Mouse (Mus musculus): ENCODE measurements around the gene Tbl1x.

Gene Tbl1x

DNA sequence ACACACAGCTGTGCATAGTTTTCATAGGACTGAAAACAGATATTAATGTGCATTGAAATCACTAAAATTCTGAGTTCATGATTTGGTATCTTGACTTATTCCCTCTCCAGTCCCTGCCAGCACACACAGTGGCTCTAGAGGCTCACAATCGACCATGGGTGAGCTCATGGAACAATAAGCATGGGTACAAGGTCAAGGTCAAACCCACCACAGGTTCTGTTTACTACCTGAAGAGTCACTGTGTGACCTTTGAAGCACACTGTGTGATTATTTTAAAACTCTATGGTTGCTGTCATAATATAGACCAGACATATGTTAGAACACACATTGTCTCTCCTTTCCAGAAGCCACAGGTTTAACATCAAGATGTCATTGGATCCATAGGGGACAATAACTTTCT, 96.7 kb downstream of the Tbl1x start:
- DNase-seq (ENCODE audit: low read depth in 1 of 2, low spot score in 2 of 2) = no peak

DNA sequence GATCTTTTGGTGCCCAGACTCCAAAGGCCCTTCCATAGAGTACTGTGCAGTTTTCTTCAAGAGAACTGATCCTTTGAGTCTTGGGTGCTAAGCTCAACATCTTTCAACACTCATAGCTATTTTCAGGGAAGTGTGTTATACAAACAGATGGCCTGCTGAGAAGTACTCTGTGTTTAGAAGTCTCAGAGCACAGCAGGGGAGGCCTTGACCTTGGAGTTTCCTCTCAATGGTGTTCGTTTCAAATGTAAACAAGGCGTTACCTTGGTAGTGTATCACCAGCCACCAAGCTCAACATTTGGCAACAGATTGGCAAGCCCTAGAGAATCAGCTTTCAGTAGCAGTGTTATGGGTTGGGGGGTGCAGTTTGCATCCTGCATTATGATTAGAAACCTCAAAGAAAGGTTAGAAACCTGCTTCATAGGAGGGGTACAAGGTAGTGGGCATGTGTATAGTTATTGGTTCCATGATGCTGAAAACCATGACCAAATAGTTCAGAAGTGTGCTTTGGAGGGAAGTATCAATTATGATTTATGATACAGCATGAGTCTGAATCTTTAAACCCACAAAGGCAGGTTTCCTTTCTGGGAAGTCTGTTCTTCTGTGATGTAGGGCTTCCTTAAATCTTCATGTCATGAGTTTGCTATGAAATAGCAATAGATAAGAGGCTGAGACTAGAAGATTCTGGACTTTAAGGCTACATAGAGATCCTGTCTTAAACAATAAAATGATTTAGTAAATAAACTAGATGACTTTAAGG, 98.3 kb downstream of the Tbl1x start:
- DNase-seq (ENCODE audit: low read depth in 1 of 2, low spot score in 2 of 2) = no peak

DNA sequence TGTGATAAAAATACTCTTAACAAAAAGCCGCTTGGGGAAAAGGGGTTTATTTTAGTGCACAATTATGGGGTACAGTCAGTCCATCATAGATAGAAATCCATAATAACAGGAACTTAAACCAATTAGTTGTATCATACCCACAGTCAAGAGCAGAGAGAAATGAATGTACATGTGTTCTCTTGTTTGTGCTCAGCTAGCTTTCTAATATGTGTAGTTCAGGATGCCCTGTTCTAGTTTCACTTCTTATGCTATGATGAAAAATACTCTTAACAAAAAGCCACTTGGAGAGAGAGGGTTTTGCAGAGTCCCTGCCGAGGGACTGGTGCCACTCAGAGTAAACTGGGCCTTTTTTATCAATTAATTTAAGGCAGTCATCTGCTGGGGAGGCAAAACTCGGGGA, 101.1 kb downstream of the Tbl1x start:
- DNase-seq (ENCODE audit: low read depth in 1 of 2, low spot score in 2 of 2) = no peak

DNA sequence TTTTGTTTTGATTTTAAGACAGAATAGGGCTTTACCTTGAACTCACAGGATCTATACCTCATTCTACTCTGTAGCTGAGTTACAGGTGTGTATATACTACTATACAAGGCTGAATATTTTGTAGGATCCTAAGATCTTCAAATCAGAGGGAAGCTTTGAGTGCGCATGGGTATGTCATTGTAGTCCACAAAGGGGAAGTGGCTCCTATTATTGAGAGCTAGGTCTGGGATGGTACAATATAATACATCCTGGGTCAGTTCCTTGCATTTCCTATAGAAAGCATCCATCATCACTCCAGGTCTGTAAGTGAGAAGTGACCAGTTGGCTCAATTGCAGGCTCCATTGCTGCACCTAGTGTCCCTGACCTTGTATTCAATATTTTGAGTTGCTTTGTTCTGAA, 102.2 kb downstream of the Tbl1x start:
- no peak for DNase-seq (ENCODE audit: low read depth in 1 of 2, low spot score in 2 of 2)

DNA sequence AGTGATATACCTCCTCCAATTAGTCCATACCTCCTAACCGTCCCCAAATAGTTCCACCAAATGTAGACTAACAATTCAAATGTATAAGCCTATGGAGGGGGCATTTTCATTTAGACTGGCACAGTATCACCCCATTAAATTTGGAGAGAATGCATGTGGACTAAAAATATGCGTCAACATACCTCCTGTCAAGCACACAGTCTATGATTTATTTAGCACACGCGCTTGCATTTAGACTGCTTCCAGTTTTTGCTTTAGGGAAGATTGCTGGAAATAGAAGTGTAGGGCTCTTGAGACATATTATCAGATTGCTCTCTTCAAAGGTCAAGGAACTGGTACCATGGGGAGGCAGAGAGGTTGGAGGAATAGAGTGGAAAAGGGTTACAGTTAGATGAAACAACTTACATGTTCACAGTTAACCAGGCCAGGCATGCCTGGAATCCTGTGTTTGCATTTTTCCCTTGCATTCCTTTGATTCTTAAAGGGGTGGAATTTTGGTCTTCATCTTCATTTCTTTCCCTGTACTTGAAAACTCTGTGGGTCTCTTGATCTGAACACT, 105.0 kb downstream of the Tbl1x start:
- DNase-seq (ENCODE audit: low read depth in 1 of 2, low spot score in 2 of 2) = no peak

DNA sequence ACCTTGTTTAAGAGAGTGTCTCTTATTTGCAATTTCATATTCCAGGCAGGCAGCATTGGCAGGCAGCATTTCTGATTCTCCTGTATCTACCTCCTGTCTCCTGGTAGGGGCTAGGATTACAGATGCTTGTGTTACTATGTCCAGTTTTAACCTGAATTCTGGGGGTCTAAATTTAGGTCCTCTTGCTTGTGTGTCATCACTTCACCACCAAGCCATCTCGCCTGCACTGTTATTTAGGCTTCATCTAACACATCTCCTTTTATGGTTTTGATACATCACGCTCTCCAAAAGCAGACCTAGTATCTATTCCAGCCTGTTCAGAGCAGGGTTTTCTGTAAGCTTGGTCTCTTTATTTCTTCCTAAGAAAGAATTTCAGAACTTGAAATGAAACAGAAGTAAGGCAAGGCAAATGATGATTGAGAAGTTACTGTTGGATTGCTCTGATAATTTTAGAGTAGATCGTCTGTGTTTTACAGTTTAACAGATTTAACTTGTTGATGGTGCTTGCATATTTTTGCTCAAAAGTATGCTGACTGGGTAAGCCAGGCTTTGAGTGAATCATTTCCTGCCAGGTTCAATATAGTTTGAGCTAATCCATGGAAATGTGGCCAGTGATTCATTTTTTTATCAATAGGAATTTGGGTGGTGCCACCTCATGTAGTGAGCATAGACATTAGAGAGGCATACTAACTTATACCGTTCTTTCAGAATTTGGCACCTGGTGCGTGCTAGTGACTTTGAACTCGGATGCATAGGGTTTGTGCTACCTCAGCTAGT, 106.7 kb downstream of the Tbl1x start:
- no peak for DNase-seq (ENCODE audit: low read depth in 1 of 2, low spot score in 2 of 2)

DNA sequence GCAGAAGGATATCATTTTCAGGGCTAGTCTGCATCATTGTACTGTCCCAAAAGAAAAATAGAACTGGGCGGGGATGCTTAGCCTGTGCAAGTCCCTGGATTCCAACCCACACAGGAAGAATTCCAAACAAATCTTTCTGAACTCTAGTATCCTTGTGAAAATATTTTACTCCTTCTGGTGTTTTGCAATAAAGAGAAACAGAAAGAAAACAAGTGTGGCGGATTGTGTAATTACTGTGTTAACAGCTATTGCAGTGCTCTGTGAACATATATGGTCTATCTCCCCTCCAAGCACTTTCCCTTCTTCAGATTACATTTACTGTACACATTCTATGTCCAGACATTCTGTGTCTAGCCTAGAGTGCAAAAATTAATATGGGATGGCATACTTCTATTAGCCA, 119.6 kb downstream of the Tbl1x start:
- no peak for DNase-seq (ENCODE audit: low read depth in 1 of 2, low spot score in 2 of 2)

DNA sequence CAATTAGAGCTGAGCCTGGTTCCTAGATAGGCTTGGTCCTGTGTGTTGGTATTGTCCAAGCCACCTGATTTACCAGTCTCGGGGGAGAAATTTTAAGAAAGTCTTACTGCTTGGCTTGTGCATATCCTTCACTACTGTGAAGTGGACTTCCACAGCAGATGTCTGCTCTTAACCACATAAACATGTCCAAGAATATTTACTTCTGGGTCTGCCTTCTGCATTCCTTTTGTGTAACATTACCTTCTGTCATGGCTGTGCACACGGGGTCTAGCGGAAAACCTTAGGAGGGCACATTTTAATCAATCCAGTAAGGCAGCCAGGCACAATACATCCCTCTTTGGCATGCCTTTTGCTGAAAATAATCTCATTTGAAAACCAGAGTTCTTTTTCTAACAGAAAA, 125.7 kb downstream of the Tbl1x start:
- DNase-seq (ENCODE audit: low read depth in 1 of 2, low spot score in 2 of 2) = no peak

DNA sequence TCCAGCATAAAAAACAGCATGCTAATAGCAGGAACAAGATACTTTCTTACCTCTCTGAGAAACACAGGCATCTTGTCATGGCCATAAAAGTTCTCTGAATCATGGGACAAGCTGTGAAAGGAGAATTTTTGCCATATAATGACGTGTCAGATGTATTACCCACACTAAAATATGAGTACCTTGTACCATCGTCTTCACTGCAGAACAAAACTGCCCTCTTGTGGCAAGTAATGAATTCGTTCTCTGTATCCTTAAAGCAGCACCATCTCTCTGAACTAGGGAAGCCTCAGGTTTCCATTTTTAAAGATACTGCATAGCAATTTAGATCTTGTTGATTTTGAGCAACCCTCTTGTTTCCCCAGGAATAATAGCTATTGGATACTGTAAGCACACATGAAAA, 127.3 kb downstream of the Tbl1x start:
- no peak for DNase-seq (ENCODE audit: low read depth in 1 of 2, low spot score in 2 of 2)

DNA sequence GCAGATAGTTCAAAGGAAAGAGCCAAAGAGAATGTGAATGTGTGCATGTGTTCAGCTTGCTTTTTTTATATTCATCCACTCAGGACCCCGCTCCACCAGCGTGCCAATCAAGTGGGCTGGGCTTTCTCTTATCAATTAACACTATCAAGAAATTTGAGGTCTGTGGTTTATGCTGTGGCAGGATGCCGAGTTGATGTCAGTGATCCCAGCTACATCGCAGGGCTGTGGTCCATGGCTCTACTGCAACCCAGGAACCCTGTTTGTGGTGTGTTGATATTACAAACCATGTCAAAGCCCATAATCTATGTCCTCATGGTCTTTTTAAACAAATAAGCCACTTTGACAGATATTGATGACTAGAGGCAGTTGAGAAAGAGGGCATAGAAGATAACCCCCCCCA, 129.5 kb downstream of the Tbl1x start:
- DNase-seq (ENCODE audit: low read depth in 1 of 2, low spot score in 2 of 2) = no peak

DNA sequence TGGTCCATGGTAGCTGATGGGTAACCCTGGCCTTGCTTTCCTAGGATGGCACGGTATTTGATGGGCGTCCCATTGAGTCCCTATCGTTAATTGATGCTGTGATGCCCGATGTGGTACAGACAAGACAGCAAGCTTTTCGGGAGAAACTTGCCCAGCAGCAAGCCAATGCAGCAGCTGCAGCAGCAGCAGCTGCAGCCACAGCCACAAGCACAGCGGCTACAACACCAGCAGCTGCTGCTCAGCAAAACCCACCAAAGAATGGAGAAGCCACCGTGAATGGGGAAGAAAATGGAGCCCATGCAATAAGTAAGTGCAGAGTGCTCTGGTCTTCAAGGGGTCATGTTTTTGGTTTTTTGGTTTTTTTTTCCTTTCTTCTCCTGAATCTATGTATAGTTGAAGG, 135.4 kb downstream of the Tbl1x start:
- DNase-seq (ENCODE audit: low read depth in 1 of 2, low spot score in 2 of 2) = no peak

DNA sequence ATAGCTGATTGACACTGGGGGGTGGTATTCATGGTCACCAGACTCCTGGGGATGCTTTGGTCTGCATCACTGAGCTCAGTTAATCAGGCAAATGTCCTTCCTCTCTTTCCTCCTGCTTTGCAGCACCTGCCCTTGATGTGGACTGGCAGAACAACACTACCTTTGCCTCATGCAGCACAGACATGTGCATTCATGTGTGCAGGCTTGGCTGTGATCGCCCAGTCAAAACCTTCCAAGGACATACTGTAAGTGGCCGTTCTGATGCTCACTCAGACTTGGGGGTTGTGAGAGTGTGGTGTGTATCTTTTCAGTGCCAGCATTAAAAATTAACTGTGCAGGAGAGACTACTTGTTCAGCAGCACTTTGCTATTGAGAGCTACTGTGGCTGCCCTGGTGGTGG, 139.4 kb downstream of the Tbl1x start:
- DNase-seq (ENCODE audit: low read depth in 1 of 2, low spot score in 2 of 2) = no peak

DNA sequence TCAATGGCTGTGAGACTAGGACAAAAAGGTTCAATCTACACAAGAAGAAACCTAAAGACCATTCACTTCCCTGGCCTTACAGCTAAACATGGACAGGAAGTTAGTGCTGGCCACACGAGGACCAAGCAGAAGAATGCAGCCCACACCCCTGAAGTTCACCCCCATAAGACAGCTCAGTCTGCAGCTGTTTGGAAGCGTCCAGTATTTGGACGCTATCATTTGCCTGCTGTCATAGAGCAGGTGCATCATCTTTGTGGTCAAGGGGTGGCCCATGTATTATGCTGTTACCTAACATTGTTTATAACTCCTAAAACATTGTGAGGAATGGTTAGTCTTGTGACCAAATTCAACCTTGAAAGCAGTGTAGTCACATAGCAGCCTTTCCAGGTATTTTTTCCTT, 151.2 kb downstream of the Tbl1x start:
- no peak for DNase-seq (ENCODE audit: low read depth in 1 of 2, low spot score in 2 of 2)

DNA sequence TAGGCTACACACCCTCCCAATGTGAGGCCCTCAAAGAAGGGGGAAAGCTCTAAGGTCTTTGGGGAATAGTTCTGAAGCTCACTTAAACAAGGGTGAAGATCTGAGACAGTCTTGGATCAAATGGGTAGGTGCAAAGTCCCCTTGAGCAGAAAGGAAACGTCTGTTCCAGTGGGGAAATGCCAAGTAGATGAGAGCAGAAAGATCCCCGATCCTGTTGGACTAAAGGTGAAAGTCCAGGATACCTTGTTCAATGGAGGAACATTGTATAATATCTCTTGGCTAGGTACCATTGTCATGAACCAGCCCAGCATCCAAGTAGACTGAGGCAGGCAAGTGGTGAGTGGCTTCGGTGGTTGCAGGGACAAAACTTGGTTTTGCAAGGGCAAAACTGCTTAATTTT, 152.5 kb downstream of the Tbl1x start:
- no peak for DNase-seq (ENCODE audit: low read depth in 1 of 2, low spot score in 2 of 2)

DNA sequence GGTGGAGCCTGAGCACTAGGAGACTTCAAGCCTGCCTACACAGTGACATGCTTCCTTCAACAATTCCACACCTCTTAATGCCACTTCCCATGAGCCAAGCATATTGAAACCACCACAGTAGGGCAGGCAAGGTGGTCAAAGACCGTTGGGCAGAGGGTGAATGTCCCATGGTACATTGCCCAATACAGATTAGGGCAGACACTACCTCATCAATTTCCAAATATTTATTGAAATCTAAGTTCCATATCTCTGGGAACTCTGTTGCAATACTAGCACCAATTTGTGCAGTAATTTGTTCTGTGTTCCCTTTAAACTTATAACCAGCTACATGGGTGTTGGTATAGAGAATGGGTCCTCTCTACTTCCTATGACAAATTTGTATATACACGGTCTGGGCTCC, 154.2 kb downstream of the Tbl1x start:
- DNase-seq (ENCODE audit: low read depth in 1 of 2, low spot score in 2 of 2) = no peak

DNA sequence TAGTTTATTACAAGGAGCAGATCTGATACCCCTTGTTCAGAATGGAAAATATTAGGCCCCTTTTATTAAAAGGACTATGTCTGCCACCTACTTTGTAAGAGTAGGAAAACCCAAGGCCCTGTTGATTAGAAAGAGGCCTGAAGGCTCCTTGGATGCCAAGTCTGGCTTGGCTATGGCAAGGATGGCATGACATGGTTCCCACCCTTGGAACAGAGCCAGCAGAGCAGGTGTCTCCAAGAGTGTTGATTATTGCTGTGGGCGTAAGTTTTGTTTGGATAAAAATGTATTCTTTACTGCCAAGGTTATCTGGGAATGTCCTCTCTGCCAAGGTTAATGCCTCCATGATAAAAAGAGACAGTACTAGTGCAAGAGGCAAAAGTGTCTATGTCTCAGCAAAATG, 156.1 kb downstream of the Tbl1x start:
- DNase-seq (ENCODE audit: low read depth in 1 of 2, low spot score in 2 of 2) = no peak

DNA sequence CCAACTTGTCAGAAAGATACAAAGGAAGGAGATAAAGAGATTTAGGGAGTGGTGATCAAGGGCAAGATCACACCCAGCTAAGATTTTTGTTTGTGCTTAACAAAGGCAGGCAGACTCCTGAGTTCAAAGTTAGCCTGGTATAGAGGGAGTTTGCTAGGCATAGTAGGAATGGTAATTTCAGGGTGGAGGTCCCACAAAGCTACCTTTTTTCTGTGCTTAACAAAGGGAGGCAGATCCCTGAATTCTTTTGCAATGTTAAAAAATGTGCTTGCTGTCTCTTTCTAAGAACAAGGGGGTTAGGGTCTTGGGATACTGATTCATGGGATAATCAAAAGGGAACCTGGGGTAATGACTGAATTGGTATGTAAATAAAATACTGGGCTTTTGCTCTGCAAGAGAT, 156.6 kb downstream of the Tbl1x start:
- DNase-seq (ENCODE audit: low read depth in 1 of 2, low spot score in 2 of 2) = no peak

DNA sequence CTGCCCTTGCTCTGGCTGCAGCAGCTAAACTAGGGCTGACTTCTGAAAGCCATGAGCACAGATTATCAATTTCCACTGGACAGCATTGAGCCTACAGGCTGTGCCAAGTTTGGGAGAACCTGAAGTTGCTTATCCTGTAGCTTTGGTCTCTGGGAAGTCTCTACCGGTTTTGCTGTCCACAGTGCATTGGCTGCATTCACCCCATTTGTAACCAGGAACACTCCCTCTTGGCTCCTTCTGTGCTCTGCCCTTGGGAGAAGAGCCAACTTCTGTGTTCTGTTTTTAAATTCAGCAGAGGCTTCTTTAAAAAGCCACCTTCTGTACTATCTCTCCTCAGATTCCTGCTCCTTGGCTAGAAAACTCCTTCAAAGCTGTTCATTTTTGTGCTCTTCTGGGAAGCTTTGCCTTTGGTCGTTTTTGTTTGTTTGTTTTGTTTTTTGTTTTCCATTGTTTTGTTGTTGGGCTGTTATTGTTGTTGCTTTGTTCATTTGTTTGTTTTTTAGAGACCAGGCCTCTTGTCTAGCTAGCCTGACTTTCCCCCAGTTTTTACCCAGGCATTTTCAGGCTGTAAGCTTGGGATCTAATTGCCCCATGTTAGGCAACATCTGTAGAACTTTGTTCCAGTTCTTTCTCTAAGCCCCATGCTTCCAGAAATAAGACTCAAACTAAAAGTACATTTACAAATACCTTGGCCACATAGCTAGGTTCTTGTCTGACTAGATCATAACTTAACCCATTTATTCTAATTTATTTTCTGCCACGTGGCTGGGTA, 159.2 kb downstream of the Tbl1x start:
- no peak for DNase-seq (ENCODE audit: low read depth in 1 of 2, low spot score in 2 of 2)

Data from monocyte, adult 2 months (primary cell).